Mouse (Mus musculus) lung, postnatal 0 days (tissue): ENCODE results near the gene Srrm2.

Source experiments
- CTCF ChIP-seq: IDR thresholded peaks from 2 replicates; pipeline ENCODE4 v1.5.1; 2016; ENCODE audit warnings: antibody characterized with exemption, mild to moderate bottlenecking
- EP300 ChIP-seq: IDR thresholded peaks from 2 replicates; pipeline ENCODE4 v1.6.1; 2016; ENCODE audit warnings: antibody characterized with exemption, mild to moderate bottlenecking, control low read depth

DNA sequence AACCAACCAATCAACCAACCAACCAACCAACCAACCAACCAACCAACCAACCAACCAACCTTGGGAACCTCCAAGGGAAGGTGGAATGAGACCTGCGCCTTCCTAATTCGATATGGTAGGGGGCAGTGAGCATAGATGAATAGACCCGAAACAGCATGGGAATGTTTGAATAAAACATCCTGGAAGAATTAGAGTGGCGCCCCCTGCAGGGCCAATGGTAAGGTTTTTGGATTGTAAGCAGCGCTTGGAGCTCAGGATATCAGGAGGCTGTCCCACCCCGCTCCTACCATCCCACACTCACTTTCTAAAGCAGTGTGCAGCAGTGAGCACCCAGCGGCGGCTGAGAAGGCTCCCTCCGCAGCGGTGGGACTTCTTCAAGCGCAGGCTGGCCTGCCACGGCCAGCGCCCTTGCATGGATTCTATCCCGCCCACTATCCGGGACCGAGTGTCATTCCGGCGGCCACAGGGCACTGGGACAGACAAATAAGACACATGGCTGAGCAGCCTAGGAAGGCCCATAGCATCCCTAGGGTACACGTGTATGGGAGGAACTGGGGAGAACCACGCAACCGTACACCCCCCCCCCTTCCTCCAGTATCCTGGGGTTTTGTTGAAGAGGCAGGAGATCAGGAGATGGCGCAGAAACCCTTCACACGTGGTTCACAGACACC, 52.9 kb downstream of the Srrm2 start:
- peak; percentile 37 for TF ChIP-seq CTCF
- no peak for TF ChIP-seq EP300
